20 mouse cellular contexts compared by ENCODE assay signal in the genomic region with DNA sequence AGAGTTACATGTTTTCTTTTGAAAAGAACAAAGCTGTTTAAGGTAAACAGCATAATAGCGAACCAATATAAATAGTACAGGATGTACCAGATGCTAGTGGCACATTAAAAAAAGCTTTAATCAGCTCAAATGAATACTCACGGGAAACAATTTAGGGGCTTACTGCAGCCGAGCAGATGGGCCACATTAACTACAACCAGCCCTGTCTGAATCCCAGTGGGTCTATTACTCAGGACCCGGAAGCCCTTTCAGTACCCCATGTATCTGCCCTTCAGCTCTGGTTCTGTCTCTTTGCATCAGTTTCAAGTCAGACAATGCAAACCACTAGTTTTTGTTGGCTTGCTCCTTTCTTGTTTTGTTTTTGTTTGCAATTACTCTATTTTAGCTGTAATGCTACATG.
A peak's percentile ranks its signal among the peaks of the same experiment; 100 is the strongest.
DNase-seq lines count a peak whose midpoint lies in the region; ATAC-seq and TF ChIP-seq lines count a peak whose summit lies in the region.
"Had no signal": no experiment of that assay in that cellular context is flagged by ENCODE, and none has a peak within 500 bp of the region (broad histone marks: within the 10 kb centered on the region; RNA-seq: fewer than 3 reads in every experiment).

No protein-coding gene starts in this region.

- no peak overlapping the region for H3K9ac ChIP-seq in midbrain, embryonic 11.5 days (ENCODE audit: low read length)
- H3K9ac ChIP-seq in midbrain, embryonic 16.5 days (ENCODE audit: low read depth, low read length): no peak overlapping the region
- no peak overlapping the region for H3K9ac ChIP-seq in embryonic facial prominence, embryonic 12.5 days
- no peak overlapping the region for H3K9ac ChIP-seq in hindbrain, embryonic 14.5 days
- H3K9ac ChIP-seq in midbrain, postnatal 0 days (replicated peaks; ENCODE audit: low read length, poor library complexity, severe bottlenecking): no peak overlapping the region

- ATAC-seq in midbrain, embryonic 11.5 days (ENCODE audit: low FRiP score): peak; percentile 38
- ATAC-seq in midbrain, embryonic 16.5 days: no peak
- ATAC-seq in embryonic facial prominence, embryonic 12.5 days (ENCODE audit: insufficient number of reproducible peaks, insufficient read depth, low FRiP score, low TSS enrichment): 0 out of 2 replicates have a peak, but pooled peaks have one; percentile 41
- ATAC-seq in hindbrain, embryonic 14.5 days (ENCODE audit: low FRiP score): peak; percentile 38; the same call in 1 of the 2 replicates
- ATAC-seq in midbrain, postnatal 0 days (ENCODE audit: low FRiP score): no peak

- no peaks in the 10 kb centered on the region for H3K9me3 ChIP-seq in midbrain, embryonic 11.5 days (ENCODE audit: control insufficient read depth, low read length)
- no peaks in the 10 kb centered on the region; the same call in 1 of the 2 replicates for H3K9me3 ChIP-seq in midbrain, embryonic 16.5 days (replicated peaks; ENCODE audit: control insufficient read depth, low read length, poor library complexity, severe bottlenecking)
- H3K9me3 ChIP-seq in embryonic facial prominence, embryonic 12.5 days: no peaks in the 10 kb centered on the region
- no peaks in the 10 kb centered on the region for H3K9me3 ChIP-seq in hindbrain, embryonic 14.5 days (ENCODE audit: control insufficient read depth, low read length)
- H3K9me3 ChIP-seq in midbrain, postnatal 0 days (ENCODE audit: low read length): no peaks in the 10 kb centered on the region
- H3K9me3 ChIP-seq: forebrain, embryonic 10.5 days had no signal

- no peak overlapping the region for H3K4me3 ChIP-seq in midbrain, embryonic 11.5 days (ENCODE audit: low read depth, low read length)
- H3K4me3 ChIP-seq in midbrain, embryonic 16.5 days (ENCODE audit: low read depth, low read length): no peak overlapping the region
- H3K4me3 ChIP-seq in embryonic facial prominence, embryonic 12.5 days: no peak overlapping the region
- H3K4me3 ChIP-seq in hindbrain, embryonic 14.5 days (replicated peaks; ENCODE audit: low read length): no peak overlapping the region
- no peak overlapping the region for H3K4me3 ChIP-seq in midbrain, postnatal 0 days (ENCODE audit: low read depth, low read length)
- H3K4me3 ChIP-seq: forebrain, embryonic 10.5 days; heart, adult 2 months had no signal

- whole genome bisulfite sequencing in midbrain, embryonic 11.5 days: 79% methylated on average over 4 of the region's 4 CpGs
- 38% methylated on average over 4 of the region's 4 CpGs for WGBS in midbrain, embryonic 16.5 days
- WGBS in embryonic facial prominence, embryonic 12.5 days: 31% methylated on average over 4 of the region's 4 CpGs
- 34% methylated on average over 4 of the region's 4 CpGs for WGBS in hindbrain, embryonic 14.5 days
- WGBS in midbrain, postnatal 0 days: 56% methylated on average over 4 of the region's 4 CpGs

- TF ChIP-seq CTCF in midbrain, postnatal 0 days (IDR thresholded peaks at IDR 0.05): no peak

- peaks cover 6% of the 10 kb centered on the region for H3K4me1 ChIP-seq in midbrain, embryonic 11.5 days (ENCODE audit: control insufficient read depth, insufficient read depth, low read length)
- H3K4me1 ChIP-seq in midbrain, embryonic 16.5 days (ENCODE audit: control insufficient read depth, insufficient read depth, low read length): peaks cover 6% of the 10 kb centered on the region
- H3K4me1 ChIP-seq in embryonic facial prominence, embryonic 12.5 days: no peaks in the 10 kb centered on the region
- H3K4me1 ChIP-seq in hindbrain, embryonic 14.5 days (replicated peaks; ENCODE audit: control insufficient read depth, insufficient read depth, low read length): peaks cover 31% of the 10 kb centered on the region
- H3K4me1 ChIP-seq in midbrain, postnatal 0 days (ENCODE audit: insufficient read depth, low read length): no peaks in the 10 kb centered on the region

- H3K36me3 ChIP-seq in midbrain, embryonic 11.5 days (ENCODE audit: control insufficient read depth, insufficient read depth, low read length): no peaks in the 10 kb centered on the region
- no peaks in the 10 kb centered on the region for H3K36me3 ChIP-seq in midbrain, embryonic 16.5 days (ENCODE audit: control insufficient read depth, insufficient read depth, low read length)
- no peaks in the 10 kb centered on the region for H3K36me3 ChIP-seq in embryonic facial prominence, embryonic 12.5 days
- no peaks in the 10 kb centered on the region for H3K36me3 ChIP-seq in hindbrain, embryonic 14.5 days (replicated peaks; ENCODE audit: control insufficient read depth, insufficient read depth)
- H3K36me3 ChIP-seq in midbrain, postnatal 0 days (ENCODE audit: insufficient read depth, low read length): no peaks in the 10 kb centered on the region
- H3K36me3 ChIP-seq: forebrain, embryonic 10.5 days had no signal

- H3K27me3 ChIP-seq in midbrain, embryonic 11.5 days (ENCODE audit: control insufficient read depth, insufficient read depth, low read length): no peaks in the 10 kb centered on the region
- no peaks in the 10 kb centered on the region for H3K27me3 ChIP-seq in midbrain, embryonic 16.5 days (ENCODE audit: control insufficient read depth, insufficient read depth, low read depth, low read length)
- no peaks in the 10 kb centered on the region for H3K27me3 ChIP-seq in embryonic facial prominence, embryonic 12.5 days
- no peaks in the 10 kb centered on the region for H3K27me3 ChIP-seq in hindbrain, embryonic 14.5 days (ENCODE audit: control insufficient read depth, insufficient read depth, low read length)
- H3K27me3 ChIP-seq in midbrain, postnatal 0 days (ENCODE audit: insufficient read depth, low read length): no peaks in the 10 kb centered on the region

- DNase-seq in midbrain, embryonic 11.5 days (ENCODE audit: low spot score, missing footprints): peak; percentile 83
- DNase-seq in hindbrain, embryonic 14.5 days (ENCODE audit: low spot score): no peak
- DNase-seq in midbrain, postnatal 0 days (ENCODE audit: low spot score): peak; percentile 38
- no peak for DNase-seq in left cerebral cortex, postnatal 36 days (ENCODE audit: low spot score in 2 of 2)
- no peak for DNase-seq in cerebellum, adult 8-10 months
- no peak for DNase-seq in gastrocnemius, adult 18-20 months (ENCODE audit: low spot score)
- DNase-seq: adrenal gland, postnatal 36 days; B cell, adult 2 months; cerebellum, adult 2 months; gastrocnemius, postnatal 25 days; heart, adult 2 months; kidney, adult 18-20 months; kidney, postnatal 14 days; lung, adult 18-20 months; right cerebral cortex, postnatal 25 days; thymus, postnatal 4 days had no signal

- H3K27ac ChIP-seq in midbrain, embryonic 11.5 days (ENCODE audit: low read depth, low read length): no peak overlapping the region
- H3K27ac ChIP-seq in midbrain, embryonic 16.5 days (ENCODE audit: low read length): no peak overlapping the region
- no peak overlapping the region for H3K27ac ChIP-seq in embryonic facial prominence, embryonic 12.5 days
- H3K27ac ChIP-seq in hindbrain, embryonic 14.5 days: peak overlapping the region; percentile 28; the same call in 1 of the 2 replicates
- no peak overlapping the region for H3K27ac ChIP-seq in midbrain, postnatal 0 days (ENCODE audit: low read depth, low read length)
- H3K27ac ChIP-seq: forebrain, embryonic 10.5 days; heart, adult 2 months had no signal

- H3K4me2 ChIP-seq in midbrain, embryonic 11.5 days: no peak overlapping the region
- H3K4me2 ChIP-seq in midbrain, embryonic 16.5 days (ENCODE audit: low read length): no peak overlapping the region
- H3K4me2 ChIP-seq in embryonic facial prominence, embryonic 12.5 days (replicated peaks): no peak overlapping the region
- H3K4me2 ChIP-seq in hindbrain, embryonic 14.5 days (replicated peaks): no peak overlapping the region
- H3K4me2 ChIP-seq in midbrain, postnatal 0 days (ENCODE audit: low read depth, low read length, poor library complexity, severe bottlenecking): no peak overlapping the region
- H3K4me2 ChIP-seq: liver, embryonic 11.5 days had no signal

- intact Hi-C loops in left cerebral cortex, postnatal 36 days (cut with DNase I): no loop called here

Comparison
In these comparisons a context has a peak if more than half of its experiments do, and no peak if none do; other contexts are left out.
1. ATAC-seq: peak in midbrain, embryonic 11.5 days (single experiment), embryonic facial prominence, embryonic 12.5 days (single experiment) and hindbrain, embryonic 14.5 days (single experiment); none in midbrain, embryonic 16.5 days (single experiment) and midbrain, postnatal 0 days (single experiment).
2. DNase-seq: peak in midbrain, embryonic 11.5 days (single experiment) and midbrain, postnatal 0 days (single experiment); none in hindbrain, embryonic 14.5 days (single experiment), left cerebral cortex, postnatal 36 days (0 of 2), cerebellum, adult 8-10 months (single experiment) and gastrocnemius, adult 18-20 months (single experiment).